Mouse (Mus musculus) liver, adult 2 months (tissue): ENCODE measurements around the gene Gm14408. TPM values are rescaled to one million over a fixed set of nuclear protein-coding genes. Genes with fewer than 3 reads are reported as not detected.
"Not testable (repeated sequence)": the region's sequence is repeated elsewhere in the genome, so short reads cannot be mapped to it uniquely, and the experiment has no call there.

ENCODE experiments used
- DNase-seq: peaks from one replicate; pipeline ENCODE4 v3.0.0-alpha.2; 2011; ENCODE audit warnings: low read depth, low spot score; ENCODE audit errors: extremely low read depth
- H3K27ac ChIP-seq: fragments of 200-500 bp; replicated peaks from 2 replicates; pipeline ENCODE4 v1.5.1; 2012; ENCODE audit warnings: low read depth, mild to moderate bottlenecking, control low read depth, inconsistent platforms, low read length; ENCODE audit not compliant: insufficient read depth
- H3K27me3 ChIP-seq: fragments of 200-500 bp; 2 replicates; pipeline ENCODE4 v1.6.1; 2012; ENCODE audit warnings: mild to moderate bottlenecking, moderate library complexity, low read length, inconsistent platforms; ENCODE audit not compliant: control insufficient read depth, insufficient read depth
- H3K36me3 ChIP-seq: fragments of 200-500 bp; 2 replicates; pipeline ENCODE4 v1.6.1; 2012; ENCODE audit warnings: low read length, inconsistent platforms; ENCODE audit not compliant: control insufficient read depth, insufficient read depth
- H3K4me1 ChIP-seq: fragments of 200-500 bp; 2 replicates; pipeline ENCODE4 v1.6.1; 2011; ENCODE audit warnings: low read length; ENCODE audit not compliant: control insufficient read depth, insufficient read depth
- H3K4me3 ChIP-seq: fragments of 200-500 bp; 2 replicates; pipeline ENCODE4 v1.5.1; 2011; ENCODE audit warnings: low read depth, mild to moderate bottlenecking, control low read depth, low read length, moderate library complexity; ENCODE audit not compliant: insufficient read depth
- H3K79me2 ChIP-seq: fragments of 200-500 bp; 2 replicates; pipeline ENCODE4 v1.6.1; 2012; ENCODE audit warnings: inconsistent platforms, mild to moderate bottlenecking, low read length, moderate library complexity; ENCODE audit not compliant: control insufficient read depth, insufficient read depth
- H3K9ac ChIP-seq: fragments of 200-500 bp; 2 replicates; pipeline ENCODE4 v1.6.1; 2012; ENCODE audit warnings: low read depth, mild to moderate bottlenecking, control low read depth, inconsistent platforms, low read length
- WGBS: fragments of 180-500 bp; shearing (Covaris S2); methylation state at CpG from one replicate; pipeline ENCODE4 v1.1.7; 2018; 5-methylcytosine and 5-hydroxymethylcytosine counted together
- polyA plus RNA-seq: library from polyadenylated mRNA; depleted of rRNA; stranded (reverse); fragments of >200 nt; gene quantifications from 2 replicates; pipeline ENCODE4 v1.2.3, GENCODE M21; 2012; rRNA removed
- total RNA-seq: library from RNA; depleted of rRNA; stranded (reverse); fragments of >200 nt; gene quantifications from 2 replicates; pipeline ENCODE4 v1.2.3, GENCODE M21; 2014; rRNA removed

Gm14408 gene
- total RNA-seq (not detected in 2 replicates), polyA plus RNA-seq (not detected in 2 replicates)

DNA sequence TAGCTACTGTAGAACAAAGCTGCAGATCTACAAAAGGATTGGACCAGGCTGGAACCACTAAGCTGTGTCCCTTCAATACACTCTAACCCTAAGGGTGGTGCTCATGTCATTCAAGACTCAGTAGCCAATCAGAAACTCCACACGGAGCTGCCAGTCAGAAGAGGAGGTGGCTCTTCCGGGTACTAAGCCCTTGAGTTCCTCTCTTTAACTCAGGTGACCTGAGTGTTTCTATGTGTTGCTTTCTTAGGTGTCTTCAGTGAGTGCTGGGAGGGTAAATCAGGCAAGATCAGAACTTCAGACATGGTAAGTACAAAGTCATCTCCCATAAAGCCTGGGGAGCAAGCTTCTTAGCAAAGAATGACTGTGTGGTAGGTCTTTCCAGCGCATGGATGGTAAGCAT, at the start of gene Gm14408:
Gene Gm14408 (plus strand): TSS at position 301 of the 400 bp plus-strand sequence.
- H3K9ac ChIP-seq, H3K79me2 ChIP-seq, H3K36me3 ChIP-seq, H3K27ac ChIP-seq, H3K27me3 ChIP-seq, DNase-seq, H3K4me1 ChIP-seq, H3K4me3 ChIP-seq: not testable (repeated sequence)
- WGBS: 97% methylated on average over 1 of the region's 3 CpGs

DNA sequence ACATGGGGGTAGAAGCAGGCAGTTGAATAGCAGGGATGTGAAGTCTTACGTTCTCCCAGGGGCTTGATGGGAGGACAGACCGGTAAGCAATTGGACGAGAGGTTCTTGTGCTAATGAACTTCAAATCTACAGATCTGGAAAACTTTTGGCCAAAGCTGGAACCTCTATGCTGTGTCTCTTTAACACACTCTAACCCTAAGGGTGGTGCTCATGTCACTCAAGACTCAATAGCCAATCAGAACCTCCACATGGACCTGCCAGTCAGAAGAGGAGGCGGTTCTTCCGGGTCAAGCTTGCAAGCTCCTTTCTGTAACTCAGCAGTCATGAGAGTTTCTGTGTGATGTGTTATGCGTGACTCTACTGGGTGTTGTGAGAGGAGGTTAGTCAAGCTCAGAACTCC, 32.6 kb upstream of the Gm14408 start, which contains the start of gene Gm14295:
Gene Gm14295 (plus strand): TSS at position 301 of the 400 bp plus-strand sequence.
- not testable (repeated sequence) for H3K27ac ChIP-seq, H3K36me3 ChIP-seq, H3K27me3 ChIP-seq, H3K79me2 ChIP-seq, DNase-seq, H3K4me1 ChIP-seq
- H3K4me3 ChIP-seq: peak within 1 kb of the TSS; percentile 65
- peak within 1 kb of the TSS; percentile 34; the same call in 1 of the 2 replicates for H3K9ac ChIP-seq
- WGBS: no CpG with 5 or more reads among the region's 6 CpGs

GRCm38 (mm10) chr2:176798785-176799184, 32.2 kb upstream of the Gm14408 start:
- not testable (repeated sequence) for H3K27me3 ChIP-seq, H3K36me3 ChIP-seq, H3K79me2 ChIP-seq, H3K27ac ChIP-seq, DNase-seq, H3K4me1 ChIP-seq
- Histone ChIP-seq H3K9ac (peak overlapping the region; percentile 34; the same call in 1 of the 2 replicates), H3K4me3 (peak overlapping the region; percentile 65)
- WGBS: 7% methylated on average over 14 of the region's 15 CpGs

Other genes starting within 250 kb of the Gm14408 start
- 2.5 and 4.0 TPM in 2 replicates for gene Gm14308, start 194.8 kb upstream of the Gm14408 start, total RNA-seq
- 0.45 and 0.46 TPM in 2 replicates for gene Gm14308, start 194.8 kb upstream of the Gm14408 start, polyA plus RNA-seq
- 11.7 and 15.9 TPM in 2 replicates for gene Zfp973, start 160.6 kb upstream of the Gm14408 start, total RNA-seq
- gene Zfp973, start 160.6 kb upstream of the Gm14408 start, polyA plus RNA-seq: 0.78 and 0.98 TPM in 2 replicates
- gene Gm14305, start 122.8 kb upstream of the Gm14408 start, total RNA-seq: 8.9 and 14.7 TPM in 2 replicates
- gene Gm14305, start 122.8 kb upstream of the Gm14408 start, polyA plus RNA-seq: 0.97 and 1.2 TPM in 2 replicates
- gene Gm14295, start 32.5 kb upstream of the Gm14408 start, total RNA-seq: 6.3 and 27.1 TPM in 2 replicates
- 1.00 and 1.5 TPM in 2 replicates for gene Gm14295, start 32.5 kb upstream of the Gm14408 start, polyA plus RNA-seq
- gene Gm14296, start 96.7 kb downstream of the Gm14408 start, total RNA-seq: 16.6 and 26.6 TPM in 2 replicates
- gene Gm14296, start 96.7 kb downstream of the Gm14408 start, polyA plus RNA-seq: 1.3 and 2.0 TPM in 2 replicates
- 2.3 and 7.1 TPM in 2 replicates for gene Gm14419, start 169.8 kb downstream of the Gm14408 start, total RNA-seq
- gene Gm14419, start 169.8 kb downstream of the Gm14408 start, polyA plus RNA-seq: 1.0 TPM in 1 of 2 replicates, not detected in the other
- 0.18 TPM in 1 of 2 replicates, not detected in the other for gene Gm14401, start 243.2 kb downstream of the Gm14408 start, total RNA-seq
- not detected in 2 replicates for gene Gm14401, start 243.2 kb downstream of the Gm14408 start, polyA plus RNA-seq